Mouse (Mus musculus): ENCODE data around the gene Slc6a8. TPM values are rescaled to one million over a fixed set of nuclear protein-coding genes. Genes with fewer than 3 reads are reported as not detected.

Slc6a8 gene
- total and polyA plus RNA-seq, 2 experiments: 1.0 to 5.2 TPM

DNA sequence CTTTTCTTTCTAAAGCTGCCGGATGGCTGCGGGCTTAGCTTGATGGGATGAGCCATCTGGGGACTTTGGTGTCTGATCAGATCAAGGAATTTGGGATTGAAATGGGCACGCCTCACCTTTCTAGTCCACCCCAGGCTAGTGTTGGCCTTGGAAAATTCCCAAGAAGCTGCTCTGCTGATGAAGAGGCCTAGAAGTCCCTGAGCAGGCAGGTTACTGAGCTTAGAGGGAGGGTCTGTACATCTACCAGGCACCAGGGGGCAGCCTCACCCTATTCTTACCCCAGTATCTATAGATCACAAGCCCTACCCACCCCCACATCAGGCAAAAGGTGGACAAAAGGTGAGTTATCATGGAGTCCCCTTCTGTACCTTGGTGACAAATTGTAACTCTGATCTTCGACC lies 919 bp upstream of the Slc6a8 start:
- TF ChIP-seq CTCF (IDR thresholded peaks at IDR 0.05; ENCODE audit: low read depth, low read length) (peak; percentile 61), POLR2A (IDR thresholded peaks at IDR 0.05; ENCODE audit: extremely low read depth, insufficient read depth, low read length) (no peak)
- 66% methylated on average over 4 of the region's 4 CpGs for WGBS
- Histone ChIP-seq H3K79me2 (ENCODE audit: control insufficient read depth, insufficient read depth, low read length) (no peaks in the 10 kb centered on the region), H3K4me3 (ENCODE audit: insufficient read depth, low read depth, low read length) (no peak overlapping the region), H3K9ac (ENCODE audit: low read depth, low read length) (no peak overlapping the region), H3K27ac (replicated peaks; ENCODE audit: insufficient read depth, low read depth, low read length) (no peak overlapping the region), H3K4me1 (ENCODE audit: control insufficient read depth, insufficient read depth, low read length) (peaks cover 5% of the 10 kb centered on the region), H3K36me3 (ENCODE audit: control insufficient read depth, insufficient read depth, low read length) (no peaks in the 10 kb centered on the region), H3K27me3 (ENCODE audit: control insufficient read depth, insufficient read depth, low read length) (no peaks in the 10 kb centered on the region)
- DNase-seq (ENCODE audit: extremely low read depth, low read depth, low spot score): peak; percentile 22

- Histone ChIP-seq H3K79me2 (ENCODE audit: control insufficient read depth, insufficient read depth, low read length) (no peaks in the 10 kb centered on the region), H3K4me3 (ENCODE audit: insufficient read depth, low read depth, low read length) (peak overlapping the region; percentile 63), H3K27ac (replicated peaks; ENCODE audit: insufficient read depth, low read depth, low read length) (no peak overlapping the region), H3K36me3 (ENCODE audit: control insufficient read depth, insufficient read depth, low read length) (no peaks in the 10 kb centered on the region), H3K27me3 (ENCODE audit: control insufficient read depth, insufficient read depth, low read length) (no peaks in the 10 kb centered on the region), H3K9ac (ENCODE audit: low read depth, low read length) (peak overlapping the region; percentile 55), H3K4me1 (ENCODE audit: control insufficient read depth, insufficient read depth, low read length) (peaks cover 5% of the 10 kb centered on the region)
- DNase-seq (ENCODE audit: extremely low read depth, low read depth, low spot score): no peak
- TF ChIP-seq POLR2A (IDR thresholded peaks at IDR 0.05; ENCODE audit: extremely low read depth, insufficient read depth, low read length) (no peak), CTCF (IDR thresholded peaks at IDR 0.05; ENCODE audit: low read depth, low read length) (no peak)
- WGBS: 3% methylated on average over 17 of the region's 42 CpGs
Measured at GRCm38 (mm10) chrX:73673619-73673967, 643 bp downstream of the Slc6a8 start.

DNA sequence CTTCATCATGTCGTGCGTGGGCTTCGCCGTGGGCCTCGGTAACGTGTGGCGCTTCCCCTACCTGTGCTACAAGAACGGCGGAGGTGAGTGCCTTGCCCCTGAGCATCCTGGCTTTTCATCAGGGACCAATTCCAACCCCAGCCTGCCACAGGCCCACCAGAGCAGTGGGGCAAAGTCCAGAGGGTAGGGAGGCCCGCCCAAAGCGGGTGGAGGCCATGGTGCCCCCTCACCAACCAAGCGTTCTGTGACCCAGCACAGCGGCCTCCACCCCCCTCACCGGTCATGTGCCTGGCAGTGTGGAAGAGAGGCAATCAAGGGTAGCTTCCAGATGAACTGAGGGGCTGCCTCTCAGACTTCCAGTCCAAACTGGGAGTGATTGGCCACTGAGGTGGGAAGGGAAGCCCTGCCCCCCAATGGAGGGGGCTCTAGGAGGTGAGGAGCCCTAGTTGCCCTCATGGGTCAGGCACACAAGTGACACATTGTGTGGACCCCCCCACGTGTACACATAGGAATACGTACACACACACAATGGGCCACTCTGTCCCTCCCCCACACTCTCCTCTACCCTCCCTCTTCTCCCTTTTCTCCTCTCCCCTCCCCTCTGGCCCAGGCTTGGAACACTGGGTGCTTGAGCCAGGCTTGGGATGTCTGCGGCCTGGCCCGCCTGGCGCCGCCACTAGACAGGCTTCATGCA lies 1.2 kb downstream of the Slc6a8 start:
- H3K79me2 ChIP-seq (ENCODE audit: control insufficient read depth, insufficient read depth, low read length): no peaks in the 10 kb centered on the region
- H3K36me3 ChIP-seq (ENCODE audit: control insufficient read depth, insufficient read depth, low read length): no peaks in the 10 kb centered on the region
- TF ChIP-seq POLR2A (IDR thresholded peaks at IDR 0.05; ENCODE audit: extremely low read depth, insufficient read depth, low read length) (no peak), CTCF (IDR thresholded peaks at IDR 0.05; ENCODE audit: low read depth, low read length) (no peak)
- peak overlapping the region; percentile 63 for H3K4me3 ChIP-seq (ENCODE audit: insufficient read depth, low read depth, low read length)
- peak overlapping the region; percentile 55 for H3K9ac ChIP-seq (ENCODE audit: low read depth, low read length)
- no peak overlapping the region for H3K27ac ChIP-seq (replicated peaks; ENCODE audit: insufficient read depth, low read depth, low read length)
- H3K4me1 ChIP-seq (ENCODE audit: control insufficient read depth, insufficient read depth, low read length): peaks cover 5% of the 10 kb centered on the region
- no peaks in the 10 kb centered on the region for H3K27me3 ChIP-seq (ENCODE audit: control insufficient read depth, insufficient read depth, low read length)
- 44% methylated on average over 19 of the region's 20 CpGs for WGBS
- DNase-seq (ENCODE audit: extremely low read depth, low read depth, low spot score): no peak

DNA sequence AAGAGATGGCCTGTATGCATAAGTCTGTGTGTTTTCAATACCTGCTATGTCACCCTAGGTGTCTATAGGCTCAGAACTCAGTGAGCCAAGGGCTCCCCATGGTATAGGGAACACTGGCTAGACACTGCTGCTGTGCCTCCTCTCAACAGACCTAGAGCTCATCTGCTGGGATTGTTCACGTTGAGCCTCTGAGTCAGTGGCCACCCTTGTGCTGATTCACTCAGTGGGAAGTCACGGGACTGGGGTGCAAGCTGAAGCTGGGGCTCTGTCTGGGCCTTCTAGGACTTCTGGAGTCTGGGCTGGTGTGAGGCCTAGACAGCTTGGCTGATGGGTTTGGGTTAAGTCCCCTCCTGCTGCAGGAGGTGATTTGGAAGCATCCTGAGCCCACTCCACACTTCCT lies 2.3 kb downstream of the Slc6a8 start:
- Histone ChIP-seq H3K79me2 (ENCODE audit: control insufficient read depth, insufficient read depth, low read length) (no peaks in the 10 kb centered on the region), H3K4me3 (ENCODE audit: insufficient read depth, low read depth, low read length) (no peak overlapping the region), H3K4me1 (ENCODE audit: control insufficient read depth, insufficient read depth, low read length) (peaks cover 5% of the 10 kb centered on the region), H3K36me3 (ENCODE audit: control insufficient read depth, insufficient read depth, low read length) (no peaks in the 10 kb centered on the region; the same call in 1 of the 2 replicates), H3K27ac (replicated peaks; ENCODE audit: insufficient read depth, low read depth, low read length) (no peak overlapping the region), H3K27me3 (ENCODE audit: control insufficient read depth, insufficient read depth, low read length) (no peaks in the 10 kb centered on the region), H3K9ac (ENCODE audit: low read depth, low read length) (no peak overlapping the region)
- DNase-seq (ENCODE audit: extremely low read depth, low read depth, low spot score): no peak
- 94% methylated on average over 2 of the region's 2 CpGs for WGBS
- TF ChIP-seq CTCF (IDR thresholded peaks at IDR 0.05; ENCODE audit: low read depth, low read length) (no peak), POLR2A (IDR thresholded peaks at IDR 0.05; ENCODE audit: extremely low read depth, insufficient read depth, low read length) (no peak)

DNA sequence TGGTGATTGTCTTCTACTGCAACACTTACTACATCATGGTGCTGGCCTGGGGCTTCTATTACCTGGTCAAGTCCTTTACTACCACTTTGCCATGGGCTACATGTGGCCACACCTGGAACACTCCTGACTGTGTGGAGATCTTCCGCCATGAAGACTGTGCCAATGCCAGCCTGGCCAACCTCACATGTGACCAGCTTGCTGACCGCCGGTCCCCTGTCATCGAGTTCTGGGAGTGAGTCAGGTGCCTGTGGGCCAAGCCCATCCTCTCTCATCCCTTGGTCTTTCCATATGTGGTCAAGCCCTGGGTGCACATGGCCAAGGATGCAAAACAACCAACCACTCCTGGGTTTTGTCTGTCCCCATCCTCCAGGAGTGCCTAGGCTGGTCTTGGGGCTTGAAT lies 3.7 kb downstream of the Slc6a8 start:
- H3K4me3 ChIP-seq (ENCODE audit: insufficient read depth, low read depth, low read length): no peak overlapping the region
- peaks cover 5% of the 10 kb centered on the region for H3K4me1 ChIP-seq (ENCODE audit: control insufficient read depth, insufficient read depth, low read length)
- TF ChIP-seq POLR2A (IDR thresholded peaks at IDR 0.05; ENCODE audit: extremely low read depth, insufficient read depth, low read length) (no peak), CTCF (IDR thresholded peaks at IDR 0.05; ENCODE audit: low read depth, low read length) (no peak)
- H3K27me3 ChIP-seq (ENCODE audit: control insufficient read depth, insufficient read depth, low read length): no peaks in the 10 kb centered on the region
- H3K9ac ChIP-seq (ENCODE audit: low read depth, low read length): no peak overlapping the region
- H3K36me3 ChIP-seq (ENCODE audit: control insufficient read depth, insufficient read depth, low read length): no peaks in the 10 kb centered on the region; the same call in 1 of the 2 replicates
- DNase-seq (ENCODE audit: extremely low read depth, low read depth, low spot score): no peak
- no peaks in the 10 kb centered on the region for H3K79me2 ChIP-seq (ENCODE audit: control insufficient read depth, insufficient read depth, low read length)
- 95% methylated on average over 4 of the region's 4 CpGs for WGBS
- no peak overlapping the region for H3K27ac ChIP-seq (replicated peaks; ENCODE audit: insufficient read depth, low read depth, low read length)

DNA sequence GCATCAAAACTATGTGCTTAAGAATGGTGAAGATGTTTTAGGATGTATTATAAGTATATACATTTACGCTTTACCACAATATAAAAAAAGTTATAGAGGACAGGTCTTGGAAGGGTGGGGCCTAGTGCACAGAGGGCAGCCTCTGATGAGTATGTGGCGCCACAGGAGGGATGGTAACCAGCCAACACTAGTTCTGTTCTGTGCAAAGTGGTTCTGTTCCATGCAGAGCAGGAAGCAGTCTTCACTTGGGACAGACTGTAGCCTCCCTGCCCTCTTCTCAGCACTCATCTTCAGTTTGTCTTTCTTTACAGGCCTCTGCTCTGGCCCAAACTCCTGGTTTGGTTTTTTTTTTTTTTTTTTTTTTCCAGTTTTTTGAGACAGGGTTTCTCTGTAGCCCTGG lies 11.2 kb downstream of the Slc6a8 start:
- DNase-seq (ENCODE audit: extremely low read depth, low read depth, low spot score): no peak
- no peak overlapping the region for H3K27ac ChIP-seq (replicated peaks; ENCODE audit: insufficient read depth, low read depth, low read length)
- TF ChIP-seq POLR2A (IDR thresholded peaks at IDR 0.05; ENCODE audit: extremely low read depth, insufficient read depth, low read length) (no peak), CTCF (IDR thresholded peaks at IDR 0.05; ENCODE audit: low read depth, low read length) (no peak)
- H3K9ac ChIP-seq (ENCODE audit: low read depth, low read length): no peak overlapping the region
- H3K79me2 ChIP-seq (ENCODE audit: control insufficient read depth, insufficient read depth, low read length): no peaks in the 10 kb centered on the region
- H3K27me3 ChIP-seq (ENCODE audit: control insufficient read depth, insufficient read depth, low read length): no peaks in the 10 kb centered on the region
- no peak overlapping the region for H3K4me3 ChIP-seq (ENCODE audit: insufficient read depth, low read depth, low read length)
- H3K4me1 ChIP-seq (ENCODE audit: control insufficient read depth, insufficient read depth, low read length): peaks cover 12% of the 10 kb centered on the region; the same call in 1 of the 2 replicates
- WGBS: 96% methylated on average over 2 of the region's 2 CpGs
- peaks cover 19% of the 10 kb centered on the region for H3K36me3 ChIP-seq (ENCODE audit: control insufficient read depth, insufficient read depth, low read length)

Measured in liver, adult 2 months (tissue).